32 mouse cellular contexts compared by ENCODE assay signal in the genomic region with DNA sequence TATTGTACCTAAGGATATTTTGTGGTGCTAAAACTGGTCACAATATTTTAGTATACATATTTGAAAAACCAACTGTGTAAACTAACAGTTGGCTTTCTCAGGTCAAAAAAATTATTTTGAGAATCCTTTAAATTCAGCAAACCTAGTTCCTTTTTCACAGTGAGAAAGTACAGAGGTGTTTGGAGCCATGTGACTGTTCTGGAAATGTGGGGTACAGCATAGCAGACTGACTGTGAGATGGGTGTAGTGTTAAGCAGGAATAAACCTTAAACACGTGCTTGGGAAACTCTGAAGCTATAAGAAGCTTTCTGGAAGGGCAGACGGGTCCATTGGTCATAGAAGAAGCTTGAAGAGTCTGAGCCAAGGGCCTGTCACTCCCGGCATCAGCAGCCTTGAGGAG.
"Had no signal": no experiment of that assay in that cellular context is flagged by ENCODE, and none has a peak within 500 bp of the region (broad histone marks: within the 10 kb centered on the region; RNA-seq: fewer than 3 reads in every experiment).

No protein-coding gene starts in this region.

- H3K9ac ChIP-seq: limb, embryonic 12.5 days; limb, embryonic 13.5 days; limb, embryonic 15.5 days; liver, embryonic 12.5 days; liver, embryonic 13.5 days; liver, embryonic 14.5 days; liver, embryonic 15.5 days; liver, postnatal 0 days; lung, embryonic 14.5 days; lung, embryonic 15.5 days; midbrain, embryonic 12.5 days; midbrain, embryonic 13.5 days; midbrain, embryonic 15.5 days; neural tube, embryonic 12.5 days had no signal

- H3K4me1 ChIP-seq: limb, embryonic 10.5 days; limb, embryonic 12.5 days; limb, embryonic 13.5 days; limb, embryonic 15.5 days; liver, embryonic 12.5 days; liver, embryonic 13.5 days; liver, embryonic 15.5 days; lung, embryonic 15.5 days; midbrain, embryonic 10.5 days; midbrain, embryonic 13.5 days; midbrain, embryonic 15.5 days; neural tube, embryonic 12.5 days had no signal

- H3K27me3 ChIP-seq: limb, embryonic 12.5 days; limb, embryonic 13.5 days; limb, embryonic 15.5 days; liver, embryonic 12.5 days; liver, embryonic 13.5 days; liver, embryonic 15.5 days; lung, embryonic 15.5 days; megakaryocyte, embryonic 14.5 days; midbrain, embryonic 12.5 days; midbrain, embryonic 13.5 days; midbrain, embryonic 15.5 days; neural tube, embryonic 12.5 days had no signal

- H3K4me3 ChIP-seq: limb, embryonic 10.5 days; limb, embryonic 12.5 days; limb, embryonic 13.5 days; limb, embryonic 15.5 days; liver, embryonic 12.5 days; liver, embryonic 13.5 days; liver, embryonic 15.5 days; lung, embryonic 15.5 days; megakaryocyte, embryonic 14.5 days; midbrain, embryonic 10.5 days; midbrain, embryonic 12.5 days; midbrain, embryonic 13.5 days; midbrain, embryonic 15.5 days; myocyte; neural tube, embryonic 12.5 days had no signal

- H3K4me2 ChIP-seq: limb, embryonic 12.5 days; limb, embryonic 13.5 days; limb, embryonic 15.5 days; liver, embryonic 11.5 days; liver, embryonic 12.5 days; liver, embryonic 13.5 days; liver, embryonic 15.5 days; lung, embryonic 14.5 days; lung, embryonic 15.5 days; midbrain, embryonic 11.5 days; midbrain, embryonic 12.5 days; midbrain, embryonic 13.5 days; midbrain, embryonic 15.5 days; neural tube, embryonic 12.5 days had no signal

- H3K9me3 ChIP-seq: limb, embryonic 10.5 days; limb, embryonic 12.5 days; limb, embryonic 13.5 days; limb, embryonic 15.5 days; liver, embryonic 12.5 days; liver, embryonic 13.5 days; liver, embryonic 15.5 days; lung, embryonic 15.5 days; megakaryocyte, embryonic 14.5 days; midbrain, embryonic 10.5 days; midbrain, embryonic 12.5 days; midbrain, embryonic 13.5 days; midbrain, embryonic 15.5 days; neural tube, embryonic 12.5 days had no signal

- H3K27ac ChIP-seq: limb, embryonic 10.5 days; limb, embryonic 12.5 days; limb, embryonic 13.5 days; limb, embryonic 15.5 days; liver, embryonic 12.5 days; liver, embryonic 13.5 days; liver, embryonic 14.5 days; liver, embryonic 15.5 days; lung, embryonic 15.5 days; macrophage; midbrain, embryonic 10.5 days; midbrain, embryonic 12.5 days; midbrain, embryonic 13.5 days; midbrain, embryonic 15.5 days; neural tube, embryonic 12.5 days had no signal

- DNase-seq: left cerebral cortex, postnatal 4 days; liver; liver, embryonic 13.5 days; liver, postnatal 0 days; lung, adult 18-20 months; lung, adult 2 months; lung, embryonic 14.5 days; lung, postnatal 10 days; lung, postnatal 14 days; lung, postnatal 36 days; lung, postnatal 4 days; midbrain, embryonic 14.5 days had no signal

- ATAC-seq: liver, embryonic 12.5 days; liver, postnatal 0 days; lung, postnatal 0 days; midbrain, embryonic 13.5 days; midbrain, embryonic 15.5 days; midbrain, embryonic 16.5 days had no signal

- H3K36me3 ChIP-seq: liver, embryonic 15.5 days had no signal
